Mouse (Mus musculus): ENCODE results near the gene Grin3b.

DNA sequence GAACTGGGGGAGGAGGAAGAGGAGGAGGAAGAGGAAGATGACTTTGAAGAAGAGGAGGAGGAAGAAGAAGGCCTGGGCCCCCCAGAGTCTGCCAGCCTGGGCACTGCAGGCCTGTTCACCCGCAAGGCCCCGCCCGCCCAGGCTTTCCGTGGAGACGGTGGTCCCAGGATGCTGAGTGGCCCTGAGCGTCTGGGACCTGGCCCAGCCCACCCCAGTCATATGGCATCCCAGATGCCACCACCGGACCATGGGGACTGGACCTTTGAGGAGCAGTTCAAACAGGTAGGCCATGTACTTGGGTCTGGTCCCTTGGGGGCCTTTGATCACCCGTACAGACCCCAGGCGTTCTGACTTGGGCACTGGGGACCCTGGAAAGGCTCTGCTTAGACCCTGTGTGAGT, 38.7 kb upstream of the Grin3b start:
- TF ChIP-seq CTCF (IDR thresholded peaks at IDR 0.05) (no peak), EP300 (IDR thresholded peaks at IDR 0.05) (no peak)

Measured in lung, postnatal 0 days (tissue).